Mouse (Mus musculus) lung, embryonic 14.5 days (tissue): ENCODE measurements at regions not wholly inside any gene's neighbourhood (a gene's known extent, or its start where the extent isn't known, plus 50 kb on each side); places are given as distances from the start of the nearest gene placed in this dataset.

Experiments used
- ATAC-seq: fragments of 200-750 bp; cut with Nextera tagmentation; 2 replicates; pipeline ENCODE4 v1.8.0; 2017; ENCODE audit warnings: mild to moderate bottlenecking, moderate TSS enrichment, moderate library complexity; ENCODE audit not compliant: insufficient read depth
- DNase-seq: peaks from one replicate; pipeline ENCODE4 v3.0.0-alpha.2; 2015
- H3K27ac ChIP-seq: fragments of 300-500 bp; sonication (generic); 2 replicates; pipeline ENCODE4 v1.5.1; 2014; ENCODE audit warnings: low read depth, mild to moderate bottlenecking, moderate library complexity
- H3K27me3 ChIP-seq: fragments of 300-500 bp; sonication (generic); 2 replicates; pipeline ENCODE4 v1.6.1; 2014; ENCODE audit warnings: low read length, control low read depth; ENCODE audit not compliant: insufficient read depth
- H3K36me3 ChIP-seq: fragments of 300-500 bp; sonication (generic); 2 replicates; pipeline ENCODE4 v1.6.1; 2014; ENCODE audit warnings: control low read depth; ENCODE audit not compliant: insufficient read depth
- H3K4me1 ChIP-seq: fragments of 300-500 bp; sonication (generic); 2 replicates; pipeline ENCODE4 v1.6.1; 2014; ENCODE audit warnings: antibody characterized with exemption, control low read depth; ENCODE audit not compliant: insufficient read depth
- H3K4me2 ChIP-seq: fragments of 300-500 bp; sonication (generic); 2 replicates; pipeline ENCODE4 v1.6.1; 2014; ENCODE audit warnings: mild to moderate bottlenecking
- H3K4me3 ChIP-seq: fragments of 300-500 bp; sonication (generic); 2 replicates; pipeline ENCODE4 v1.5.1; 2014; ENCODE audit warnings: low read depth, low read length
- H3K9ac ChIP-seq: fragments of 300-500 bp; sonication (generic); 2 replicates; pipeline ENCODE4 v1.6.1; 2014
- H3K9me3 ChIP-seq: fragments of 300-500 bp; sonication (generic); 2 replicates; pipeline ENCODE4 v1.6.1; 2016; ENCODE audit warnings: low read depth, low read length, control low read depth
- CTCF ChIP-seq: IDR thresholded peaks from 2 replicates; pipeline ENCODE4 v1.5.1; 2016; ENCODE audit warnings: antibody characterized with exemption, low read depth
- WGBS: fragments of 180-500 bp; shearing (Covaris S2); extraction: QIAGEN DNeasy Blood & Tissue Kit; methylation state at CpG from one replicate; pipeline ENCODE4 v1.1.7; 2014; 5-methylcytosine and 5-hydroxymethylcytosine counted together

- ATAC-seq (0 out of 2 replicates have a peak, but pooled peaks have one; percentile 47), DNase-seq (peak; percentile 29)
- Histone ChIP-seq H3K4me3 (no peak overlapping the region), H3K9ac (no peak overlapping the region), H3K4me1 (no peaks in the 10 kb centered on the region), H3K27ac (no peak overlapping the region), H3K4me2 (no peak overlapping the region), H3K36me3 (no peaks in the 10 kb centered on the region), H3K9me3 (no peaks in the 10 kb centered on the region), H3K27me3 (no peaks in the 10 kb centered on the region)
- WGBS, result 22% methylated on average over 3 of the region's 3 CpGs
- no peak for TF ChIP-seq CTCF
Measured at GRCm38 (mm10) chr10:53444789-53445188, 65.0 kb upstream of the Cep85l start.

GRCm38 (mm10) chr10:53443443-53443842, 63.7 kb upstream of the Cep85l start:
- Histone ChIP-seq H3K27ac (no peak overlapping the region), H3K36me3 (no peaks in the 10 kb centered on the region), H3K4me3 (no peak overlapping the region), H3K4me2 (no peak overlapping the region), H3K9me3 (no peaks in the 10 kb centered on the region), H3K4me1 (no peaks in the 10 kb centered on the region), H3K27me3 (no peaks in the 10 kb centered on the region), H3K9ac (no peak overlapping the region)
- WGBS, result 83% methylated on average over 1 of the region's 1 CpGs
- no peak for ATAC-seq
- no peak for DNase-seq
- TF ChIP-seq CTCF, result no peak

GRCm38 (mm10) chr10:53442912-53443311, 63.2 kb upstream of the Cep85l start:
- no peak overlapping the region for H3K4me2 ChIP-seq
- no peak overlapping the region for H3K4me3 ChIP-seq
- DNase-seq, result no peak
- H3K4me1 ChIP-seq, result no peaks in the 10 kb centered on the region
- no peak overlapping the region for H3K9ac ChIP-seq
- no peaks in the 10 kb centered on the region for H3K9me3 ChIP-seq
- no peaks in the 10 kb centered on the region for H3K27me3 ChIP-seq
- no peak overlapping the region for H3K27ac ChIP-seq
- TF ChIP-seq CTCF, result no peak
- no peaks in the 10 kb centered on the region for H3K36me3 ChIP-seq
- no peak for ATAC-seq
- 97% methylated on average over 14 of the region's 14 CpGs for WGBS

- Histone ChIP-seq H3K4me3 (no peak overlapping the region), H3K36me3 (no peaks in the 10 kb centered on the region), H3K4me2 (no peak overlapping the region), H3K4me1 (peaks cover 11% of the 10 kb centered on the region), H3K27me3 (no peaks in the 10 kb centered on the region), H3K9ac (no peak overlapping the region), H3K27ac (no peak overlapping the region), H3K9me3 (no peaks in the 10 kb centered on the region)
- 68% methylated on average over 1 of the region's 1 CpGs for WGBS
- ATAC-seq (no peak), DNase-seq (no peak)
- TF ChIP-seq CTCF, result no peak
Measured at GRCm38 (mm10) chr10:53440251-53440650, 60.5 kb upstream of the Cep85l start.

GRCm38 (mm10) chr10:53438388-53438787, 58.6 kb upstream of the Cep85l start:
- TF ChIP-seq CTCF, result no peak
- H3K4me1 ChIP-seq, result peaks cover 15% of the 10 kb centered on the region
- WGBS, result 58% methylated on average over 4 of the region's 4 CpGs
- DNase-seq (no peak), ATAC-seq (no peak)
- H3K9me3 ChIP-seq, result no peaks in the 10 kb centered on the region
- H3K4me3 ChIP-seq, result no peak overlapping the region
- H3K9ac ChIP-seq, result no peak overlapping the region
- no peak overlapping the region for H3K27ac ChIP-seq
- H3K4me2 ChIP-seq, result no peak overlapping the region
- no peaks in the 10 kb centered on the region for H3K27me3 ChIP-seq
- no peaks in the 10 kb centered on the region for H3K36me3 ChIP-seq

GRCm38 (mm10) chr10:53437724-53438123, 58.0 kb upstream of the Cep85l start:
- 69% methylated on average over 4 of the region's 4 CpGs for WGBS
- H3K36me3 ChIP-seq, result no peaks in the 10 kb centered on the region

GRCm38 (mm10) chr10:53436023-53436475, 56.3 kb upstream of the Cep85l start:
- ATAC-seq, result 0 out of 2 replicates have a peak, but pooled peaks have one; percentile 9
- WGBS, result 54% methylated on average over 8 of the region's 8 CpGs

More at GRCm38 (mm10) chr10:53437724-53438123, 58.0 kb upstream of the Cep85l start:
- Histone ChIP-seq H3K27me3 (no peaks in the 10 kb centered on the region), H3K4me1 (peaks cover 15% of the 10 kb centered on the region), H3K4me2 (no peak overlapping the region), H3K27ac (no peak overlapping the region), H3K4me3 (no peak overlapping the region), H3K9me3 (no peaks in the 10 kb centered on the region), H3K9ac (no peak overlapping the region)
- ATAC-seq (no peak), DNase-seq (no peak)
- no peak for TF ChIP-seq CTCF

More at GRCm38 (mm10) chr10:53436023-53436475, 56.3 kb upstream of the Cep85l start:
- Histone ChIP-seq H3K27ac (peak overlapping the region; percentile 96), H3K27me3 (no peaks in the 10 kb centered on the region), H3K4me3 (no peak overlapping the region), H3K36me3 (no peaks in the 10 kb centered on the region), H3K9me3 (no peaks in the 10 kb centered on the region), H3K4me1 (peaks cover 15% of the 10 kb centered on the region), H3K9ac (no peak overlapping the region), H3K4me2 (no peak overlapping the region)
- no peak for TF ChIP-seq CTCF
- no peak for DNase-seq
